Mouse (Mus musculus): ENCODE results near the gene Usp30.

DNA sequence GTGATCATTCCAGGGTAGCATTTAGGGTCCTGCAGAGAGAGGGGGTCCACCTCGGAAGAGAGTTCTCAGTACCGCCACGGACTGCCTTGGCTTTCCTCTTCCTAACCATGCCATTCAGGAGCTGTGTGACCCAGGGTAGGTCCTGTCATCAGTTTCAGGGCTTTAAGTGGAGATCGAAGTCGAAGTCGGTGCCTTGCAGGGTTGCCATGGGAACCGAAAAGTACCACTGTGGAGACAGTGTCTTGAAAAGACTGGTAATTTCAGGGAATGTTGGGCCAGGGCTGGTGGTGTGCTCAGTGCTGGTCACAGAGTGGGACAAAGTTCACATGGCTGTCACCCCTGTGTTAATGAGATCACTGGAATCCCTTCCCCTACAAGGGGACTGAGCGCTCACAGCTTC is 11.7 kb downstream of the Usp30 start:
- no peak for TF ChIP-seq CTCF (IDR thresholded peaks at IDR 0.05; ENCODE audit: low read depth, low read length)
- TF ChIP-seq POLR2A (IDR thresholded peaks at IDR 0.05; ENCODE audit: extremely low read depth, insufficient read depth, low read length), result no peak
